Comparison of ENCODE assay signal across 17 mouse cellular contexts in genomic region chr3:83816372-83816925, GRCm38 (mm10). TPM values are rescaled to one million over a fixed set of nuclear protein-coding genes. Genes with fewer than 3 reads are reported as not detected.
"Had no signal": no experiment of that assay in that cellular context is flagged by ENCODE, and none has a peak within 500 bp of the region (broad histone marks: within the 10 kb centered on the region; RNA-seq: fewer than 3 reads in every experiment).

No protein-coding gene starts in this region.

- H3K4me1 ChIP-seq: midbrain, embryonic 10.5 days; midbrain, embryonic 12.5 days; neural tube, embryonic 13.5 days; neural tube, embryonic 15.5 days had no signal

- H3K27me3 ChIP-seq: midbrain, embryonic 12.5 days; neural tube, embryonic 13.5 days; neural tube, embryonic 15.5 days had no signal

- ATAC-seq: midbrain, embryonic 16.5 days had no signal

- H3K36me3 ChIP-seq: midbrain, embryonic 10.5 days; midbrain, embryonic 12.5 days; neural tube, embryonic 13.5 days; neural tube, embryonic 15.5 days had no signal

- H3K4me3 ChIP-seq: midbrain, embryonic 10.5 days; midbrain, embryonic 12.5 days; myocyte; neural tube, embryonic 13.5 days; neural tube, embryonic 15.5 days had no signal

- DNase-seq: lung, adult 18-20 months; lung, embryonic 14.5 days; lung, postnatal 10 days; lung, postnatal 4 days; midbrain, embryonic 14.5 days; right cerebral cortex, postnatal 14 days; thymus, adult 18-20 months; thymus, postnatal 14 days; thymus, postnatal 36 days had no signal

- H3K27ac ChIP-seq: midbrain, embryonic 10.5 days; midbrain, embryonic 12.5 days; neural tube, embryonic 13.5 days; neural tube, embryonic 15.5 days had no signal

- H3K9me3 ChIP-seq: midbrain, embryonic 10.5 days; midbrain, embryonic 12.5 days; neural tube, embryonic 13.5 days; neural tube, embryonic 15.5 days had no signal

- H3K9ac ChIP-seq: lung, embryonic 14.5 days; midbrain, embryonic 12.5 days; neural tube, embryonic 13.5 days; neural tube, embryonic 15.5 days had no signal

- H3K4me2 ChIP-seq: lung, embryonic 14.5 days; midbrain, embryonic 12.5 days; neural tube, embryonic 13.5 days; neural tube, embryonic 15.5 days had no signal

RNA-seq across cellular contexts. Expression of gene Sfrp2, which starts 50.3 kb away (rescaled TPM):
- total RNA-seq: megakaryocyte, adult 5-6 weeks; megakaryocyte-erythroid progenitor cell, adult 5-6 weeks had no signal
